Mouse (Mus musculus): Measurements from ENCODE around the gene Clec12b. TPM values are rescaled to one million over a fixed set of nuclear protein-coding genes. Genes with fewer than 3 reads are reported as not detected.

The Clec12b gene
- polyA plus RNA-seq, 1 experiment from 2014 or later, result 0.10 TPM

DNA sequence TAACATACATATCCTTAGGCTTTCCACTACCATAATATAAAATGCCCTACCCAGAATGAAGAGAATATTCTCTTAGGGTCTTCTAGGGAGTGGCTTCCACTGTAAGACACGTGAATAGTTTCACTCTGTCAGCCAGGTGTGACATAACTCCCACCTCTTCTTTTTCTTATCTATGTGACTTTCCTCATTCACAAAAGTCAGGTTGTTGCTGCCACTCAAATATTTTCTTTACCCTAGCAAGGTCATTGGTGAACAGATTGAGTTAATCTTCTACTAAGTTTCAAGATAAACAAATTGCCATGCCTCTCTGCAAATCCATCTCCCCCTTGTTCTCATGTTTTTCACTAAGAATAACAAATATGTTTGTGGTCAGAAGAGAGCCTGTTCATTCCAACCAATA lies 3.9 kb downstream of the Clec12b start:
- H3K4me1 ChIP-seq (ENCODE audit: control insufficient read depth, insufficient read depth, low read length), result no peaks in the 10 kb centered on the region
- WGBS, result 37% methylated on average over 1 of the region's 1 CpGs
- H3K9me3 ChIP-seq (ENCODE audit: control insufficient read depth, low read length), result no peaks in the 10 kb centered on the region
- peak; percentile 58 for ATAC-seq
- no peak overlapping the region for H3K27ac ChIP-seq (ENCODE audit: low read length)
- no peak overlapping the region for H3K9ac ChIP-seq (ENCODE audit: low read depth, low read length)
- no peak overlapping the region for H3K4me2 ChIP-seq (ENCODE audit: low read depth, low read length)
- H3K27me3 ChIP-seq (replicated peaks; ENCODE audit: control insufficient read depth, insufficient read depth, low read length), result no peaks in the 10 kb centered on the region
- H3K36me3 ChIP-seq (ENCODE audit: control insufficient read depth, insufficient read depth, low read length), result no peaks in the 10 kb centered on the region
- no peak overlapping the region for H3K4me3 ChIP-seq (ENCODE audit: low read length)

DNA sequence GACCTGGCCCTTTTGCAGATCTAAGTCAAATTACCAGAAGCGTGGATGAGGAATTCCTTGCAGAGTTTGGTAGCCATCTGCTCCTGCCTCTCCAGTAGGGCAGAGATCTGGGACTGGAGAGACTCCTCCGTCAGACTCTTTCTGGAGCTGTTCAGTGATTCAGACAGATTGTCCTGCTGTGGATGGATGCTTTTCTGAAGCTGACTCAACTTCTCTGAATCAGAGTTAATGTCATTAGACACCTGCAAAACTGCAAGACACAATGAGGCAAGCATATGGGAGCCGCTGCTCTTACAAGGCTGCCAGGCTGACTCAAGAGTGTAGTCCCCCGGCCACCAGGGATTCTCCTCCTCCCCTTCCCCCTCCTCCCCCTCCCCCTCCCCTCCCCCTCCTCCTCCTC lies 5.2 kb downstream of the Clec12b start:
- Histone ChIP-seq H3K9me3 (ENCODE audit: control insufficient read depth, low read length) (no peaks in the 10 kb centered on the region), H3K9ac (ENCODE audit: low read depth, low read length) (no peak overlapping the region), H3K4me2 (ENCODE audit: low read depth, low read length) (no peak overlapping the region), H3K4me1 (ENCODE audit: control insufficient read depth, insufficient read depth, low read length) (no peaks in the 10 kb centered on the region), H3K27ac (ENCODE audit: low read length) (no peak overlapping the region), H3K4me3 (ENCODE audit: low read length) (no peak overlapping the region), H3K36me3 (ENCODE audit: control insufficient read depth, insufficient read depth, low read length) (no peaks in the 10 kb centered on the region), H3K27me3 (replicated peaks; ENCODE audit: control insufficient read depth, insufficient read depth, low read length) (no peaks in the 10 kb centered on the region)
- no peak for ATAC-seq
- 64% methylated on average over 4 of the region's 4 CpGs for WGBS

DNA sequence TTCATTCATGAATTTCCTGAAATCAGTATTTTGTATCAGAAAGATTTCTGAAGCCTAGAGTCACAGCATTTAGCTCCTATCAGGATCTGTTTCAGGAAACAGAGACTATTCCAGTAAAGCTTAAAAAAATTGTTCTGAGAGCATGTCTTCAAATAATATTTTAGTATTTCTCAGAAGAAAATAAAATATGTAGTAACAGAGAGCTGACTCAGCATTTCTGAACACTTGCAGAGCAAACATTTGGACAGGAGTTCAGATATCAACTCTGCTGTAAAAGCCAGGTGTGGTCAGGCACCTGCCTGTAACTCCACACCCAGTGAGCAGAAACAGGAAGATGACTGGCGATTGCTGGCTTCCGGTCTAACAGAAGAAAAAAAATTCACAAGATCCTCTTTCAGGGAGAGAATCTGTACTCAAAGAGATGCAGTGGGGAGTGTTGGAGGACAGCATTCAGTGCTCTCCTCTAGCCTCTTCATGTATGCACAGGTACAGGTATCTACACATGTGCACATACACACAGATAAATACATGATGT lies 10.7 kb downstream of the Clec12b start:
- Histone ChIP-seq H3K4me3 (ENCODE audit: low read length) (no peak overlapping the region), H3K27ac (ENCODE audit: low read length) (no peak overlapping the region), H3K9me3 (ENCODE audit: control insufficient read depth, low read length) (no peaks in the 10 kb centered on the region), H3K9ac (ENCODE audit: low read depth, low read length) (no peak overlapping the region), H3K36me3 (ENCODE audit: control insufficient read depth, insufficient read depth, low read length) (no peaks in the 10 kb centered on the region), H3K4me1 (ENCODE audit: control insufficient read depth, insufficient read depth, low read length) (no peaks in the 10 kb centered on the region), H3K4me2 (ENCODE audit: low read depth, low read length) (no peak overlapping the region), H3K27me3 (replicated peaks; ENCODE audit: control insufficient read depth, insufficient read depth, low read length) (no peaks in the 10 kb centered on the region)
- peak; percentile 89 for ATAC-seq
- WGBS, result 41% methylated on average over 2 of the region's 2 CpGs

DNA sequence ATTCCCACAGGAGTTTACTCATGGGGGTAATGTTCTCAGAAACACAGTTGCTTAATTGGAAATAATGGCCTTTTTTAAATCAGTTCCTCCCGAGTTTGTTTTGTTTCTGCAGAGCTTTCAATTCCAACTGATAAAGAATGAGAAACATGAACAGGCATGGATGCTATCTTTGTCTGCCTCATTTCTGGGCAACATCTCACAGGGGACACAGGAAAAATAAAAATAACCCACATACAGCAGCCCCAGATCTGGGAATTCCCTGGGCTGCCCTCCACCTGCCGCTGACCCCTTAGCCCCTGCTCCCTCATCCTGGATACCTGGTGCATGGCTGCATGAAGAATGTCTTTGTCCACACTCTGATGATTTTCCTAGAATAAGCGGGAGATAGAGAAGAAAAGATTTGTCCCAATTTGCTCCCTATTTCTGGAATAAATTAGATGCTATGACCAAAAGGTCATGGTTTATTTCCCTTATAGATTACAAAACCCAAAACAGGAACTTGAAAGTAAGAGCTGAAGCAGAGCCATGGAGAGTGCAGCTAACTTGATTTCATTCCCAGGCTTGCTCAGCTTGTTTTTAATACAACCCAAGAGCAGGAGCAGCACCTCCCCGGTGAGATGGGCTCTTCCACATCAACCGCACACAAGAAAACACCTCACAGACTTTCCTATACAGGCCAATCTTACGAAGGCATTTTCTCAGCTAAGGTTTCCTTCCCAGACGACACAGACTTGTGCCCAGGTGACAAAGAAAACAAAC lies 16.1 kb downstream of the Clec12b start:
- Histone ChIP-seq H3K27me3 (replicated peaks; ENCODE audit: control insufficient read depth, insufficient read depth, low read length) (no peaks in the 10 kb centered on the region), H3K4me2 (ENCODE audit: low read depth, low read length) (no peak overlapping the region), H3K36me3 (ENCODE audit: control insufficient read depth, insufficient read depth, low read length) (no peaks in the 10 kb centered on the region), H3K27ac (ENCODE audit: low read length) (no peak overlapping the region), H3K4me3 (ENCODE audit: low read length) (no peak overlapping the region), H3K4me1 (ENCODE audit: control insufficient read depth, insufficient read depth, low read length) (no peaks in the 10 kb centered on the region), H3K9me3 (ENCODE audit: control insufficient read depth, low read length) (no peaks in the 10 kb centered on the region), H3K9ac (ENCODE audit: low read depth, low read length) (no peak overlapping the region)
- WGBS, result 71% methylated on average over 7 of the region's 7 CpGs
- no peak for ATAC-seq

DNA sequence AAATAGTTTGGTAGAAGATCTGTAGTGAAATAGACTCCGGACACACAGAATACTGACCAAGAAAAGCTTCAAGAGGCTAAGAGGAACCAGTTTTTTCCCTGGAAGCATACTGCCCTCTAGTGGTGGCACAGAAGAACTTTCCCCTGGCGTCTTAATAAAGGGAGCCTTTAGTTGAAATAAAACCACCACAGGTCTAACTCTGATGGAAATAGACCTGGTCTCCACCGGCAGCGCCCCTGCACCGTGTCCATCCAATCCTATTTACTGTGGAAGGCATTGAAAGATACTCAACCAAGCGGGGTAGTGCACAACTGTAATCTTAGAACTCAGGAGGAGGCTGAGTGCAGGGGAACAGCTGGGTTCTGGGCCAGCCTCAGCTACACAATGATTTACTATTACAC lies 19.7 kb downstream of the Clec12b start:
- Histone ChIP-seq H3K9me3 (ENCODE audit: control insufficient read depth, low read length) (no peaks in the 10 kb centered on the region), H3K4me3 (ENCODE audit: low read length) (no peak overlapping the region), H3K27ac (ENCODE audit: low read length) (no peak overlapping the region), H3K4me2 (ENCODE audit: low read depth, low read length) (no peak overlapping the region), H3K9ac (ENCODE audit: low read depth, low read length) (no peak overlapping the region), H3K27me3 (replicated peaks; ENCODE audit: control insufficient read depth, insufficient read depth, low read length) (no peaks in the 10 kb centered on the region), H3K36me3 (ENCODE audit: control insufficient read depth, insufficient read depth, low read length) (no peaks in the 10 kb centered on the region), H3K4me1 (ENCODE audit: control insufficient read depth, insufficient read depth, low read length) (no peaks in the 10 kb centered on the region)
- 15% methylated on average over 6 of the region's 6 CpGs for WGBS
- ATAC-seq, result peak; percentile 48

DNA sequence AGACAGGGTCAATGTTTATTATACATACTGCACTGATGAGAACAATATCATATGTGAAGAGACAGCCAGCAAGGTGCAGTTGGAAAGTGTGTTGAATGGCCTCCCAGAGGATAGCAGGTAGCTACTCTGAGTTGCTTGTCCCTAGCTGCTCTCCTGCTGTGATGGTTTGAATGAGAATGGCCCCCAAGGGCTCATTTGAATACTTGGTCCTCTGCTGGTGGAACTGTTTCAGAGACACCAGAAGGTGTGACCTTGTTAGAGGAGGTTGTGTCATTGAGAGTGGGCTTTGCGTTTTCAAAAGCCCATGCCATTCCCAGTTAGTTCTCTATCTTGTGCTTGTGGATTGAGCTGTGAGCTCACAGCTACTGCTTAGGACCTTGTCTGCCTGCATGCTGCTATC lies 21.7 kb downstream of the Clec12b start:
- 24% methylated on average over 1 of the region's 1 CpGs for WGBS
- Histone ChIP-seq H3K4me1 (ENCODE audit: control insufficient read depth, insufficient read depth, low read length) (no peaks in the 10 kb centered on the region), H3K27me3 (replicated peaks; ENCODE audit: control insufficient read depth, insufficient read depth, low read length) (no peaks in the 10 kb centered on the region), H3K27ac (ENCODE audit: low read length) (no peak overlapping the region), H3K4me3 (ENCODE audit: low read length) (no peak overlapping the region), H3K9me3 (ENCODE audit: control insufficient read depth, low read length) (no peaks in the 10 kb centered on the region), H3K36me3 (ENCODE audit: control insufficient read depth, insufficient read depth, low read length) (no peaks in the 10 kb centered on the region), H3K9ac (ENCODE audit: low read depth, low read length) (no peak overlapping the region), H3K4me2 (ENCODE audit: low read depth, low read length) (no peak overlapping the region)
- ATAC-seq, result no peak

DNA sequence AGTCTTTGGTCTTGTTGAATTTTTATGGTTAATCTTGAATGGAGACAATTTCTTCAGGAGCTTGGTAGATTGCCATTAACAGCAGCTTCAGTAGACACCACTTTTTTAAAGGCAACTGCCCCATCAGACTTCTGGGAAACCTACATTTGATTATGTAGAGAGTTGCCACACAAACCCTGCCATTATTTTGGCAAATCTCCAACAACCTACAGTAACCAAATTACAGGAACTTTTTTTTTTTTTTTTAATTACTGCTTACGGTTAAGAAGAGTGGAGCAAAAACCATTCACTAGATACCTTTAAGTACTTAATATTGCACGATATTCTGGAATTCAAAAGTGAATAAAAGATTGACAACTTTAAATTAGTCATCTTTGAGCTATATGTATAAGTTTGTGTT lies 26.2 kb downstream of the Clec12b start:
- no peak overlapping the region for H3K4me2 ChIP-seq (ENCODE audit: low read depth, low read length)
- 89% methylated on average over 2 of the region's 2 CpGs for WGBS
- no peaks in the 10 kb centered on the region for H3K27me3 ChIP-seq (replicated peaks; ENCODE audit: control insufficient read depth, insufficient read depth, low read length)
- no peaks in the 10 kb centered on the region for H3K36me3 ChIP-seq (ENCODE audit: control insufficient read depth, insufficient read depth, low read length)
- H3K4me3 ChIP-seq (ENCODE audit: low read length), result no peak overlapping the region
- no peak for ATAC-seq
- no peak overlapping the region for H3K9ac ChIP-seq (ENCODE audit: low read depth, low read length)
- H3K27ac ChIP-seq (ENCODE audit: low read length), result no peak overlapping the region
- H3K4me1 ChIP-seq (ENCODE audit: control insufficient read depth, insufficient read depth, low read length), result no peaks in the 10 kb centered on the region
- no peaks in the 10 kb centered on the region for H3K9me3 ChIP-seq (ENCODE audit: control insufficient read depth, low read length)

DNA sequence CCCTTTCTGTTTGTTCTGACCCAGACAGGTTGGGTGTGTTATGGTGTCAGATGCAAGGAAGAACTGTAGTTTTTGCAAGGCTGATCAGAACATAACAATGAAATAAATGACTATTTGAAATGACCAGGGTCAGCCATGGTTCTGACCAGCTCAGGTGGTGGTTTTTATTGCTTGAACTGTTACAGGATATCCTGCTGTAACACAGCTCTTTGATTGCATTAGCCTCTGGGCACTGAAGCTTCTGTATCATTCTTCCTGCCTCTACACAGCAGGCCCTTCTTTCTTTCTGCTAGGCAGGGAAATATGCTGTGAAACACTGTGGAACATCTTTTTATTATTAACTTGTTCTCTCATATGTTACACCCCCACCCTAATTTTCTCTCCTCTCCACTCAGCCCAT lies 29.2 kb downstream of the Clec12b start:
- no peak for ATAC-seq

DNA sequence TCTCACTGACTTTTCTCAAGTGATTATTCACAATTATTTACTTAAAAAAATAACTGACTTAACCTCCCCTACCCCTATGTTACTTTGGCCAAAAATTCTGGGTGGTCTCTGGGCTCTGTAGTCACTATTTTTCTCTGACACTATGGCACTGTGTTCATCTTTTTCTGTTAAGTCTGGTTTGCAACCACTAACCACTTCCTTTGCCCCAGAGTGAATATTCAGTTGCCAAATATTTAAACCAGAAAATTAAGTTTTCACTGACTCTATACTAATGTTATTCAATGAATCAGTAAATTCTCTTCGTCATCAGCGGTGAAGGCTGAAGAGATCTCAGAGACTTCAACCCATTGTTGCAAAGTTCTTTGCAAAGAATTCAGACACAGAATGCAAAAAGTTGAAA lies 29.9 kb downstream of the Clec12b start:
- H3K27ac ChIP-seq (ENCODE audit: low read length), result no peak overlapping the region
- ATAC-seq, result no peak
- H3K4me2 ChIP-seq (ENCODE audit: low read depth, low read length), result no peak overlapping the region
- over 99% methylated on average over 2 of the region's 2 CpGs for WGBS
- H3K36me3 ChIP-seq (ENCODE audit: control insufficient read depth, insufficient read depth, low read length), result no peaks in the 10 kb centered on the region
- no peak overlapping the region for H3K4me3 ChIP-seq (ENCODE audit: low read length)
- H3K4me1 ChIP-seq (ENCODE audit: control insufficient read depth, insufficient read depth, low read length), result no peaks in the 10 kb centered on the region
- no peak overlapping the region for H3K9ac ChIP-seq (ENCODE audit: low read depth, low read length)
- H3K27me3 ChIP-seq (replicated peaks; ENCODE audit: control insufficient read depth, insufficient read depth, low read length), result no peaks in the 10 kb centered on the region
- H3K9me3 ChIP-seq (ENCODE audit: control insufficient read depth, low read length), result no peaks in the 10 kb centered on the region

More for the DNA sequence above, 29.2 kb downstream of the Clec12b start:
- H3K36me3 ChIP-seq (ENCODE audit: control insufficient read depth, insufficient read depth, low read length), result no peaks in the 10 kb centered on the region
- H3K4me3 ChIP-seq (ENCODE audit: low read length), result no peak overlapping the region
- no peak overlapping the region for H3K9ac ChIP-seq (ENCODE audit: low read depth, low read length)
- H3K9me3 ChIP-seq (ENCODE audit: control insufficient read depth, low read length), result no peaks in the 10 kb centered on the region
- H3K4me1 ChIP-seq (ENCODE audit: control insufficient read depth, insufficient read depth, low read length), result no peaks in the 10 kb centered on the region
- H3K27me3 ChIP-seq (replicated peaks; ENCODE audit: control insufficient read depth, insufficient read depth, low read length), result no peaks in the 10 kb centered on the region
- no peak overlapping the region for H3K27ac ChIP-seq (ENCODE audit: low read length)
- H3K4me2 ChIP-seq (ENCODE audit: low read depth, low read length), result no peak overlapping the region

DNA sequence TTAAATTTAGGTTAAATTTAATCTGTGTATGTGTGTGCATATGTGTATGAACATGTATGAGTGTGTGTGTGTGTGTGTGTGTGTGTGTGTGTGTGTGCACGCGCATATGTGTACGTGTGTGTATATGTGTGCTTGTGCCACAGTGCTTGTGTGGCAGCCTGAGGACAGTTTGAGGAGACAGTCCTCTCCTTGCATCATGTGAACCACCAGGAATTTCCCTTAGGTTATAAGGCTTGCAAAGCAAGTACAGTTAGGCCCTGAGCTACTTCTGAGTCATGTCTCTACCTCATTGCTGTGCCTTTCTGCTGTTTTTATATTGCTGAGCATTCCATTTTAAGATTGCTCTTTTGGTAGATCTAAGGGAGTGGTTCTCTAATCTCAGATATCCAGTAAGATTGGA lies 34.6 kb downstream of the Clec12b start:
- Histone ChIP-seq H3K27me3 (replicated peaks; ENCODE audit: control insufficient read depth, insufficient read depth, low read length) (no peaks in the 10 kb centered on the region), H3K4me2 (ENCODE audit: low read depth, low read length) (no peak overlapping the region), H3K9ac (ENCODE audit: low read depth, low read length) (no peak overlapping the region), H3K4me3 (ENCODE audit: low read length) (no peak overlapping the region), H3K9me3 (ENCODE audit: control insufficient read depth, low read length) (peaks cover 5% of the 10 kb centered on the region), H3K4me1 (ENCODE audit: control insufficient read depth, insufficient read depth, low read length) (no peaks in the 10 kb centered on the region), H3K27ac (ENCODE audit: low read length) (no peak overlapping the region), H3K36me3 (ENCODE audit: control insufficient read depth, insufficient read depth, low read length) (no peaks in the 10 kb centered on the region)
- 87% methylated on average over 3 of the region's 3 CpGs for WGBS
- ATAC-seq, result no peak

Measured in intestine, embryonic 16.5 days (tissue).